Mouse (Mus musculus): ENCODE measurements around the gene Rnf20.

DNA sequence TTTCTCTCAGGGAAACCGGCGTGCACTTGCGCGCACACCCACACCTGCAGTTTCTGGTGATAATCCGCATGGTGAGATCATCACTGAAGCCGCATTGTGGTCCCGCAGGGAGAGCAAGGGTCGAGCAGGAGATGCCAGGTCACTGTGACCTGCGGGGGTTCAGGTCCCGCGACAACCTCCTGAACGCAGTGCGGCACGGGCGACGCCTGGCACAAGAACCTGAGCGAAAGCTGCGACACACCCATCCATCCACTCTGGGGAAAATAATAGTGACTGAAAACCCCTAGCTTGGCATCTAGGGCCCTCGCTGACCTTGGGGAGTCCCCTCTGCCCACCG, 35.0 kb upstream of the Rnf20 start:
- no peak for TF ChIP-seq ZC3H11A (IDR thresholded peaks at IDR 0.05; ENCODE audit: borderline replicate concordance, low read depth, low read length)
- no peak for TF ChIP-seq HCFC1 (IDR thresholded peaks at IDR 0.05; ENCODE audit: borderline replicate concordance, insufficient read depth, low read length)
- TF ChIP-seq MAFK (IDR thresholded peaks at IDR 0.05; ENCODE audit: insufficient read depth, low read depth, low read length), result no peak
- TF ChIP-seq CHD2 (IDR thresholded peaks at IDR 0.05; ENCODE audit: low read depth, low read length), result no peak
